Comparison of ENCODE assay signal across 12 mouse cellular contexts in the genomic region with DNA sequence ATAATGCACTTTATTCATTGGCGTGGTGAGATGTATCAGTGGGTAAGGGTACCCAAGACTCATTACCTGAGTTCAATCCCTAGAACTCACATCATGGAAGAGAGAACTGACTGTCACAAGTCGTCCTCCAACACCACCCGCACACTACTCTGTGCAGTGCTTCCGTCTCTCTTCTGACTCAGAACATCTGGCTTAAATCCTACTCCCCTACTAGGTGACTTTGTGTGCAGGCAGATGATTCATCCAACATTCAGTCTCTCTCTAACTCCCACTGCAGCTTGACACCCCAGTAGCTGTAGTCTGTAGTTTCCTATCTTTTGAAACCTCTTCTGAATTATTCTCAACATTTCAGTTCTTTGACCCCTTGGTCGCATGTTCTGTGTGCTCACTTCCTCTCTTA.
A peak's percentile ranks its signal among the peaks of the same experiment; 100 is the strongest.
DNase-seq lines count a peak whose midpoint lies in the region.
"Had no signal": no experiment of that assay in that cellular context is flagged by ENCODE, and none has a peak within 500 bp of the region (broad histone marks: within the 10 kb centered on the region; RNA-seq: fewer than 3 reads in every experiment).

No protein-coding gene starts in this region.

- DNase-seq in adrenal gland, postnatal 14 days: peak; percentile 15
- no peak for DNase-seq in adrenal gland, adult 18-20 months (ENCODE audit: low spot score in 2 of 2)
- peak; percentile 25 for DNase-seq in right cerebral cortex, postnatal 25 days
- no peak for DNase-seq in right cerebral cortex, postnatal 14 days
- peak; percentile 44 for DNase-seq in left cerebral cortex, adult 9 months (ENCODE audit: low spot score in 2 of 2)
- no peak for DNase-seq in lung, postnatal 10 days
- no peak for DNase-seq in gastrocnemius, adult 18-20 months (ENCODE audit: low spot score)
- DNase-seq: cerebellum, adult 9-11 months; heart, adult 2 months; kidney, adult 2 months; kidney, postnatal 14 days; lung, embryonic 14.5 days had no signal

Comparison
In these comparisons a context has a peak if more than half of its experiments do, and no peak if none do; other contexts are left out.
1. DNase-seq: peak in adrenal gland, postnatal 14 days (single experiment), right cerebral cortex, postnatal 25 days (single experiment) and left cerebral cortex, adult 9 months (2 of 2); none in adrenal gland, adult 18-20 months (0 of 2), right cerebral cortex, postnatal 14 days (single experiment), lung, postnatal 10 days (single experiment) and gastrocnemius, adult 18-20 months (single experiment).